Mouse (Mus musculus) hindbrain, embryonic 15.5 days (tissue): ENCODE measurements around the gene Gart. TPM values are rescaled to one million over a fixed set of nuclear protein-coding genes. Genes with fewer than 3 reads are reported as not detected.

Experiments used
- ATAC-seq: fragments of 200-750 bp; cut with Nextera tagmentation; 2 replicates; pipeline ENCODE4 v1.8.0; 2017; ENCODE audit warnings: low read depth, moderate number of reproducible peaks, moderate TSS enrichment; ENCODE audit not compliant: low FRiP score
- H3K27ac ChIP-seq: fragments of 300-500 bp; sonication (generic); replicated peaks from 2 replicates; pipeline ENCODE4 v1.5.1; 2015; ENCODE audit warnings: mild to moderate bottlenecking, inconsistent platforms
- H3K27me3 ChIP-seq: fragments of 300-500 bp; sonication (generic); 2 replicates; pipeline ENCODE4 v1.6.1; 2015; ENCODE audit warnings: control low read depth, inconsistent platforms
- H3K36me3 ChIP-seq: fragments of 300-500 bp; sonication (generic); 2 replicates; pipeline ENCODE4 v1.6.1; 2015; ENCODE audit warnings: control low read depth, inconsistent platforms
- H3K4me1 ChIP-seq: fragments of 300-500 bp; sonication (generic); replicated peaks from 2 replicates; pipeline ENCODE4 v1.6.1; 2015; ENCODE audit warnings: control low read depth, inconsistent platforms
- H3K4me2 ChIP-seq: fragments of 300-500 bp; sonication (generic); 2 replicates; pipeline ENCODE4 v1.6.1; 2015; ENCODE audit warnings: moderate library complexity, mild to moderate bottlenecking, inconsistent platforms
- H3K4me3 ChIP-seq: fragments of 300-500 bp; sonication (generic); 2 replicates; pipeline ENCODE4 v1.5.1; 2015; ENCODE audit warnings: mild to moderate bottlenecking, inconsistent platforms
- H3K9ac ChIP-seq: fragments of 300-500 bp; sonication (generic); 2 replicates; pipeline ENCODE4 v1.6.1; 2015; ENCODE audit warnings: inconsistent platforms
- H3K9me3 ChIP-seq: fragments of 300-500 bp; sonication (generic); 2 replicates; pipeline ENCODE4 v1.6.1; 2016; ENCODE audit warnings: control low read depth, inconsistent platforms
- WGBS: fragments of 180-500 bp; shearing (Covaris S2); methylation state at CpG from one replicate; pipeline ENCODE4 v1.1.7; 2015; 5-methylcytosine and 5-hydroxymethylcytosine counted together
- polyA plus RNA-seq: library from polyadenylated mRNA; unstranded; fragments of >200 nt; fragmentation: Nextera tagmentation; extraction: Ambion mirVana; gene quantifications from 2 replicates; pipeline ENCODE4 v1.2.1, GENCODE M21; 2015

The Gart gene
- polyA plus RNA-seq, 1 experiment from 2014 or later, result 59.1 TPM

- H3K4me2 ChIP-seq, result no peak overlapping the region
Measured at GRCm38 (mm10) chr16:91578980-91579720, 67.6 kb downstream of the Gart start.

GRCm38 (mm10) chr16:91575151-91575550 lies 71.6 kb downstream of the Gart start:
- no peaks in the 10 kb centered on the region for H3K27me3 ChIP-seq

More at GRCm38 (mm10) chr16:91578980-91579720, 67.6 kb downstream of the Gart start:
- 81% methylated on average over 14 of the region's 14 CpGs for WGBS
- H3K36me3 ChIP-seq, result peaks cover 15% of the 10 kb centered on the region
- no peak overlapping the region for H3K27ac ChIP-seq
- no peaks in the 10 kb centered on the region for H3K9me3 ChIP-seq
- H3K4me3 ChIP-seq, result no peak overlapping the region
- no peak overlapping the region for H3K9ac ChIP-seq
- H3K27me3 ChIP-seq, result no peaks in the 10 kb centered on the region
- H3K4me1 ChIP-seq, result no peaks in the 10 kb centered on the region
- no peak for ATAC-seq

More at GRCm38 (mm10) chr16:91575151-91575550, 71.6 kb downstream of the Gart start:
- Histone ChIP-seq H3K9ac (no peak overlapping the region), H3K36me3 (peaks cover 11% of the 10 kb centered on the region; the same call in 1 of the 2 replicates), H3K9me3 (no peaks in the 10 kb centered on the region), H3K4me2 (no peak overlapping the region), H3K27ac (no peak overlapping the region), H3K4me3 (no peak overlapping the region), H3K4me1 (no peaks in the 10 kb centered on the region)
- 68% methylated on average over 13 of the region's 13 CpGs for WGBS
- no peak for ATAC-seq

Other genes starting within 250 kb of the Gart start
- 12.2 and 16.4 TPM in 2 replicates for gene Il10rb, start 240.8 kb downstream of the Gart start, polyA plus RNA-seq
- 48.3 and 51.4 TPM in 2 replicates for gene Ifnar1, start 161.7 kb downstream of the Gart start, polyA plus RNA-seq
- gene Ifngr2, start 99.9 kb downstream of the Gart start, polyA plus RNA-seq, result 105 and 106 TPM in 2 replicates
- 99.3 and 105 TPM in 2 replicates for gene Tmem50b, start 49.2 kb downstream of the Gart start, polyA plus RNA-seq
- gene Dnajc28, start 27.9 kb downstream of the Gart start, polyA plus RNA-seq, result 5.6 and 5.8 TPM in 2 replicates
- gene Son, start 554 bp upstream of the Gart start, polyA plus RNA-seq, result 110 and 114 TPM in 2 replicates
- 19.7 and 21.1 TPM in 2 replicates for gene Donson, start 41.8 kb upstream of the Gart start, polyA plus RNA-seq
- 92.8 and 93.4 TPM in 2 replicates for gene Cryzl1, start 82.0 kb upstream of the Gart start, polyA plus RNA-seq
- gene Itsn1, start 82.3 kb upstream of the Gart start, polyA plus RNA-seq, result 57.8 and 60.2 TPM in 2 replicates